Mouse (Mus musculus) A20 (cell line): ENCODE results near the gene Mepce.
"Not testable (repeated sequence)": the region's sequence is repeated elsewhere in the genome, so short reads cannot be mapped to it uniquely, and the experiment has no call there.

Experiments used
- DNase-seq: peaks from one replicate; pipeline ENCODE4 v3.0.0-alpha.2; 2011; ENCODE audit warnings: low read depth, low spot score

The Mepce gene

GRCm38 (mm10) chr5:137758921-137759534 is 28.4 kb downstream of the Mepce start:
- no peak for DNase-seq

- DNase-seq: no peak
Observed at GRCm38 (mm10) chr5:137757887-137758286, 29.6 kb downstream of the Mepce start.

GRCm38 (mm10) chr5:137756882-137757661 is 30.4 kb downstream of the Mepce start:
- peak; percentile 77 for DNase-seq

- no peak for DNase-seq
Observed at GRCm38 (mm10) chr5:137756106-137756505, 31.3 kb downstream of the Mepce start.

GRCm38 (mm10) chr5:137755425-137755824 is 32.0 kb downstream of the Mepce start:
- no peak for DNase-seq

GRCm38 (mm10) chr5:137753111-137753832 is 34.2 kb downstream of the Mepce start:
- no peak for DNase-seq

GRCm38 (mm10) chr5:137751988-137752387 is 35.5 kb downstream of the Mepce start:
- no peak for DNase-seq

- no peak for DNase-seq
Observed at GRCm38 (mm10) chr5:137751221-137751887, 36.1 kb downstream of the Mepce start.

- DNase-seq: not testable (repeated sequence)
Observed at GRCm38 (mm10) chr5:137750212-137750611, 37.2 kb downstream of the Mepce start.

GRCm38 (mm10) chr5:137749196-137749836 is 38.1 kb downstream of the Mepce start:
- no peak for DNase-seq

- peak; percentile 29 for DNase-seq
Observed at GRCm38 (mm10) chr5:137748130-137748770, 39.2 kb downstream of the Mepce start.

- peak; percentile 83 for DNase-seq
Observed at GRCm38 (mm10) chr5:137747326-137747961, 40.0 kb downstream of the Mepce start.

GRCm38 (mm10) chr5:137746851-137747325 is 40.6 kb downstream of the Mepce start:
- no peak for DNase-seq

GRCm38 (mm10) chr5:137746282-137746850 is 41.1 kb downstream of the Mepce start:
- peak; percentile 90 for DNase-seq

- peak; percentile 95 for DNase-seq
Observed at GRCm38 (mm10) chr5:137745214-137746171, 42.0 kb downstream of the Mepce start, which contains the start of gene Tsc22d4. Tsc22d4 (plus strand) TSS chr5:137745730.

GRCm38 (mm10) chr5:137744197-137744596 is 43.3 kb downstream of the Mepce start:
- no peak for DNase-seq

GRCm38 (mm10) chr5:137742836-137743235 is 44.6 kb downstream of the Mepce start:
- no peak for DNase-seq

GRCm38 (mm10) chr5:137742048-137742447 is 45.4 kb downstream of the Mepce start:
- DNase-seq: no peak
